Mouse (Mus musculus): ENCODE results near the gene Chka.
A peak's percentile ranks its signal among the peaks of the same experiment; 100 is the strongest.

Chka gene

GRCm38 (mm10) chr19:3851502-3851962 lies at the start of gene Chka:
TSS of gene Chka (plus strand) at chr19:3851773.
- DNase-seq (ENCODE audit: low spot score): peak; percentile 91

DNA sequence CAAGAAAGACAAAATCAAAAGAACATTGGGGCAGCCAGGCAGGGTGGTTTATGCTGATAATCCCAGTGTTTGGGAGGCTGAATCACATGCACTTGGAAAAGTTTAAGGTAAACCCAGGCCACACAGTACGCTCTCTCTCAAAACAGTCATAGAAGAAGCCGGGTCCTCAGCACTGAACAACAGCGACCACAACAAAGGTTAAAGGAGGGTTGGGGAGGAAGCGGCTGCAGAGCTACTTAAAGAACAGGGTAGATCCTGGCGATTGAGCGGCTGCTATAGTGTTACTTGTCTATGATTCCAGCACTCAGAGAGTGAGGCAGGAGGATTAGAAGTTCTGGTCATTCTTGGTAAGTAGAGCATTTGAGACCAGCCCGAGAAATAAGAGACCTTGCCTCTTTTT lies 46.0 kb upstream of the Chka start:
- no peak for DNase-seq (ENCODE audit: low spot score)

GRCm38 (mm10) chr19:3810536-3811233 lies 40.9 kb upstream of the Chka start:
- no peak for DNase-seq (ENCODE audit: low spot score)

- DNase-seq (ENCODE audit: low spot score): no peak
Observed at GRCm38 (mm10) chr19:3814461-3814860, 37.1 kb upstream of the Chka start.

GRCm38 (mm10) chr19:3815824-3816223 lies 35.7 kb upstream of the Chka start:
- no peak for DNase-seq (ENCODE audit: low spot score)

GRCm38 (mm10) chr19:3819080-3819479 lies 32.5 kb upstream of the Chka start:
- no peak for DNase-seq (ENCODE audit: low spot score)

DNA sequence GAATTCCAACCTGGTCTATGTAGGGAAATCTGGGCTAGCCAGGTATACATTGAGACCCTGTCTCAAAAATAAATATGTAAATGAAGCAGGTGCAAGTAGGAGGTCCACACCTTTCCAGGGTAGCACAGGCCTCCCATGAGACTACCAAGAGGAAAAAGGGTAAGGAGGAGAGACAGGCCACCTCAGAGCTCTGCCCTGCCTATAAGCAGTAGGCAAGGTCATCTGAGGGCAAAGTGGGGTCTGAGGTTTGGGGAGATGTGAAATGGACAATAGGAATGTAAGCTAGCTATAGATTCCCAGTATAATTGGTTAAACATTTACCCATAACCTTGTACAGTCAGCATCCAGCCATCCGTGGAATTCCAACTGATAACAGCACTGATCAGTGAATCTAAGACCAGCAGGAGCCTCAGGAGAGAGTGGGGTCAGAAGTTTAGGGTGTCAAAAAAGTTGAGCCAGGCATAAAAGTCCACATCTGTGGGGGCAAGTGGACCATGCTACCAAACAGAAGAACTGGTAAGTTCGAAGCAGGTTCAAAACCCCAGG lies 31.6 kb upstream of the Chka start:
- no peak for DNase-seq (ENCODE audit: low spot score)

GRCm38 (mm10) chr19:3825044-3825443 lies 26.5 kb upstream of the Chka start:
- DNase-seq (ENCODE audit: low spot score): no peak

DNA sequence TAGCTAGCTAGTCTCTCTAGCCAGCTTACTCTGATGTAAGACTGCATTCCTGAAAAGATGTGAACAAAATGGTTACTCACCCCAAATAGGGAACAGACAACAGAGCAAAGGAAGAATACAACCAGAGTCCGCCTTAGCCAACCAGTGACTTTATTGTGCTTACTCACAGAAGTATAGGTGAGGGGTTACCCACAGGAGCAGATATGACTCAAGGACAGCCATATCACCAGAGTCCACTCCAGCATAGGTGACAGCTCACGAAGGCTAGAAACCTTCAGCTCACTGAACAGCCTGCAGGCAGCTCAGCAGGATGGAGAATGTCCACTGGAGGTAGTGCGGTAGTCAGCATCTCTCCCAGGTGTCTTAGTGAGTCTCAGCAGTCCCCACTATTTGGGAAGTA lies 21.7 kb upstream of the Chka start:
- no peak for DNase-seq (ENCODE audit: low spot score)

- DNase-seq (ENCODE audit: low spot score): no peak
Observed at GRCm38 (mm10) chr19:3831716-3832115, 19.9 kb upstream of the Chka start.

- DNase-seq (ENCODE audit: low spot score): no peak
Observed at GRCm38 (mm10) chr19:3832851-3833353, 18.7 kb upstream of the Chka start.

DNA sequence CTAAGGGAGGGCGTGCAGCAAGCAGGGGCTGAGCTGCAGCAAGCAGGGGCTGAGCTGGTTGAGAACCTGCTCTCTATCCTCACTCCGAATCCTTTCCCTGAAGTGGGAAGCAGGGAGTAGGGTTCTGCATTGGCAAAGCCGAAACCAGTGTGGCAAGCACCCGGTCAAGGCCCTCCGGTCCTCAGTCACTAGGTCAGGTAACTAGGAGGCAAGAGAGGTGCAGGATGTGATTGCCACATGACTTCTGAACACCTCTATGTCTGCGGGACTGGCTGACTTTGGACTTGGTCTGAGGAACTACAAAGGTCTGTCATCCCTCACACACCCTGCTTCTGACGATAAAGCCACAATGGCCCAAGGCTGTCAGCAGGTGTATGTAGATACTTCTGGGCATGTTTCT lies 17.3 kb upstream of the Chka start:
- no peak for DNase-seq (ENCODE audit: low spot score)

DNA sequence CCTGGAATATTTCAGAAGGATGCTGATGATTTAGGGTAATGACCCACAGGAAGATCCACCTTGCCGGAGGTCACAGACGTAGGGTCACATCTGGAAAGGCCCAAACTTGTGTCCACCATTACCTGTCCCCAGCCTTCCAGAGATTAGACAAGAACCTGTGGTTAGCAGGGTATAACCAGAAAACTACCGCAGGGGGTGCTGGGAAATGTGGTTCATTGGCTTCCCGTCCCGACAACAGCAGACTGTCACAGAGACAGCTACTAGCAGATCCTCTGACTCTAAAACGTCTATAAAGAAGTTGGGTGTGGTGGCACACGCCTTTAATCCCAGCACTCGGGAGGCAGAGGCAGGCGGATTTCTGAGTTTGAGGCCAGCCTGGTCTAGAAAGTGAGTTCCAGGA lies 14.8 kb upstream of the Chka start:
- no peak for DNase-seq (ENCODE audit: low spot score)

- no peak for DNase-seq (ENCODE audit: low spot score)
Observed at GRCm38 (mm10) chr19:3838931-3839330, 12.6 kb upstream of the Chka start.

DNA sequence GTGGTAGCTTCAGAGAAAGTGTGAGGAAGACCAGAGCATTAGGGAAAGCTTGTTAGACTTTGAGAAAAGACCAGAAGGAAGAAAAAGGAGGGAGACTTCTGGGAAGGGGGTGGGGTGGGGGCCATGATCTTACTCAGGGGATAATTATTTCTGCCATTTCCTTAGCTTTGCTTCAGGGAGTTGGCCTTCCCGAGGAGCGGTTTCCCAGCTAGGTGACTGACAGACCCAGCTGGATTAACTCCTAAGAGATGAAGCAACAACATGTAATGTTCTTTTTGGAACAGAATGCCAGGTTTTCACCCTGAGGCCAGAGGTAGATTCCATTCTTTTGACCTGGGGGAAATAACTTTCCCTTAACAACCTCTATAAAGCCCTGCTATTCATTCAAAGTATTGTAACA lies 11.9 kb upstream of the Chka start:
- DNase-seq (ENCODE audit: low spot score): no peak

GRCm38 (mm10) chr19:3840214-3840651 lies 11.3 kb upstream of the Chka start:
- DNase-seq (ENCODE audit: low spot score): no peak

DNA sequence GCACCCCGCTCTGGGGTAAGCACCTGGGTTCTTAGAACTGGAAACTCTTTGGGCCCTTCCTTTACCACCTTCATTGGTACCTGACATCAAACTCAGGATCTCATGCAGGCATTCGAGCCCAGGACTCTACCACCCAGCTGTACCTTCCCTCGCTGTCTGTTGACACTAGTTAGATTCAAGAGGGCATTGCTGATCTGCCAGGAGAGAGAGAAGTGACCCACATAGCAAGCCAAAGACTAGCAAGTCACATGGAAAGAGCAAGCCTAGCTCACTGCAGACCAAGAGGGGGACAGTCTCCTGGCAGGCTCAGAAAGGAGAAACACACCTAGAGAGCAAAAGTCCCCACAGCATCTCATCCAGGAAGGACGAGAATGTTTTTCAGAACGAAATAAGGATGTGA lies 10.9 kb upstream of the Chka start:
- no peak for DNase-seq (ENCODE audit: low spot score)

DNA sequence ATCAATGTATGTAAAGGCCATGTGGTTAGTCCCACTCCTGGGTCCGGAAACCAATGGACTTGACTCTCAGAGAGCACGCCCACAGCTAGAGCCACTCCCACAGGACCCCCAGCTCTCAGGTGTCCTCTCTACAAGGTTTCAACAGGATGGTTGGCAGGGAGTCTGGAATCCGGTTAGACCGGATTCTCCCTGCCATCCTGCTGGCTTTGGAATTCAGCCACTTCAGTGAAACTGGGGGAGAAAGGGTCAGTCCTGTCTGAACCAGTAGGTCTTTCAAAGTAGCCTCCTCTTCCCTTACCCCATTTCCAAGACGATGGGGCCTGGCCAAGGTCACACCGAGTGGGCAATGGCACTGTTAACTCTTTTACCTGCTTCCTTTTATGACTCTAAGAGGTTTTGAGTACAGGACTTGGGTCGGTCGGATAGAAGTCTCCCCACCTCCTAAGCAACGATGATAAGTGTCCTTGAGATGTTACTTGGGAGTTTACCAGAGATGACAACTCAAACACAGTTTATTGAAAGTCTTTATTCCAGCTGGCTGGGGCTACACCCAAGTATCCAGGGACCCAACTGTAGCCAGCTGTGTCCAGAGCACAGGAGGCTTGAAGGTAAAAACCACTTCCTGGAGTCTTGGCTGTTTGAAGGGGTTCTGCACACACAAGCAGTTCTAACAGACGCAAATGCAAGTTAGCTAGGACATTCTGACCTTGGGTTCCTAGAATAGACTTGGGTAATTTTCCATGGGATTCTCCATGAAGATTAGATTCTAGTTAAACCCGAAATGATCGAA lies 9.0 kb upstream of the Chka start:
- no peak for DNase-seq (ENCODE audit: low spot score)

- DNase-seq (ENCODE audit: low spot score): no peak
Observed at GRCm38 (mm10) chr19:3843629-3844028, 7.9 kb upstream of the Chka start.

DNA sequence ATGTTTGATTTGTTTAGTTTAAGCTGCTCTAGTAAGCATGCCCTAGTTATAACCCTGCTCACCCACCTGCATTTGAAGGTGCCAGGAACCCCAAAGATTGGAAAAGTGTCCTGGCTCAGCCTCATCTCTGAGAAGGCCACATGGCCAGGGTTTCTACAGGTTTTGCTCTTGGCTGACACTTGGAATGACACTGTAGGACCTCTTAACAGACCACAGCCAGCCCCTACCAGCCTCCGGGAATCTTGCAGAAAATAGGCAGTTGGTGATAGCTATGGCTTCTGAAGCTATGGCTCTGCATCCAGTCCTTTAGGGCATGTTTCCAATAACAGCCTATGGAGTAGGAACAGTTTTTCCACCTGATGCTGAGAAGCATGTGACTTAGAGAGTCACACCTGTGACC lies 6.7 kb upstream of the Chka start:
- DNase-seq (ENCODE audit: low spot score): no peak

DNA sequence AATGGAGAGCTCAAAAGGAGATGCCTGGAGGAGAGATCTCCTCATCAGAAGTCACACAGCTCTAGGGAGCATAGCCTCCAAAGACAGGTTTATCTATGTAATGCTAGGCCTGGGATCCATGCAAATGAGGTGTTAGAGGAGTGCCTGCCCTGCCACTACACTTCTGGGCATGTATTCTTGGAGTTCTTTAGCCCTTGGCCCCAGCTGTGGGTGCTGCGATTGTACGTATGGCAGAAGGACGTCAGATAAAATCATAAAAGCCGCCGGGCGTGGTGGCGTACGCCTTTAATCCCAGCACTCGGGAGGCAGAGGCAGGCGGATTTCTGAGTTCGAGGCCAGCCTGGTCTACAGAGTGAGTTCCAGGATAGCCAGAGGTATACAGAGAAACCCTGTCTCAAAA lies 6.2 kb upstream of the Chka start:
- DNase-seq (ENCODE audit: low spot score): no peak

DNA sequence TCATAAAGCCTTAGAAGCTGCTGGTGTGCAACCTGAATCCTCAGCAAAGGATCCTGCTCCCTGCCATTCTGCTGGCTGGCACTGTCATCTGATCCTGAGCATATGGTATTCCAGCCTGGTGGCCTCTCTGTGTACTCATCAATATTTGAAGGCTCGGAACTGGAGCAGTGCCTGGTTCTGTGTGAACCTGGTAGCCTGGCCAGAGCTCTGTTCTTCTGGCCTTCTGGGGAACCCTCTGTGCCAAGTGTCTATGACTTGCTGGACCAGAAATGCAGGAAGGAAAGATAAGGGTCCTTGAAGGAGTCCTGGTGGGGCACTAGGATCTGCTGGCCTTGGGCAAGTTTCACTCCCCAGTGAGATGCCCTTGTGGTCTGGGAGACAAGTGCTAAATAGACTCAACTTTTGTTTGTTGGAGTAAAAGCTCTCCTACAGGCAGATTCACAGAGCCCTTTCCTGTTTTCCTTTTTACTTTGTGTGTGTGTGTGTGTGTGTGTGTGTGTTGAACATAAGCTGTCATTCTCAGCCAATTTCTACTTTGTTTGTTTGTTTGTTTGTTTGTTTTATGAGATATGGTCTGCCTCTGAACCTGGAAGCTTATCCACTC lies 5.7 kb upstream of the Chka start:
- no peak for DNase-seq (ENCODE audit: low spot score)

All from urinary bladder, postnatal 10 days (tissue).